Mouse (Mus musculus) MEL-GATA-1-ER (cell line): ENCODE results near the gene Afap1.

Experiments used
- DNase-seq: peaks from one replicate; pipeline ENCODE4 v3.0.0-alpha.2; 2012; ENCODE audit warnings: low read depth; ENCODE audit errors: extremely low read depth

Gene Afap1

GRCm38 (mm10) chr5:35893093-35893804 lies at the start of gene Afap1:
TSS of gene Afap1 (plus strand) at chr5:35893319.
- DNase-seq: no peak

- no peak for DNase-seq
Measured at GRCm38 (mm10) chr5:35851485-35851884, 41.6 kb upstream of the Afap1 start.

DNA sequence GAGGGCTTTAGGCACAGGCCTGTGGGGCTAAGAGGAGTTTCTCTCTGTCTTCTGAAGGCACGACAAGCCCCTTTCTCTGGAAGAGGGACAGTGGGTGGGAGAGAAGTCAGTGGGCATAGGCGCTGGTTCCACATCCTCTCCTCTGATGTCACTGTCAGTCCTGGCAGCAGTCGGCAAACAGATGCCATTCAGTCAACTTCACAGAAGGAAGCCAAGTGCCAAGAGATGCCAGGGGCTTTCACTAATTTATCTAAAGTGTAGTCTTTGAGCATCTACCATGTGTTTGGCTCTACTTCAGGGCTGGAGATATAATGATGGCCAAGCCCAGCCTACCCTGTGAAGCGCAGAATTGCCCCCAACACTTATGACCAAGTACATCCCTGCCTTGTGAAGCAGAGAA lies 39.7 kb upstream of the Afap1 start:
- DNase-seq: no peak

DNA sequence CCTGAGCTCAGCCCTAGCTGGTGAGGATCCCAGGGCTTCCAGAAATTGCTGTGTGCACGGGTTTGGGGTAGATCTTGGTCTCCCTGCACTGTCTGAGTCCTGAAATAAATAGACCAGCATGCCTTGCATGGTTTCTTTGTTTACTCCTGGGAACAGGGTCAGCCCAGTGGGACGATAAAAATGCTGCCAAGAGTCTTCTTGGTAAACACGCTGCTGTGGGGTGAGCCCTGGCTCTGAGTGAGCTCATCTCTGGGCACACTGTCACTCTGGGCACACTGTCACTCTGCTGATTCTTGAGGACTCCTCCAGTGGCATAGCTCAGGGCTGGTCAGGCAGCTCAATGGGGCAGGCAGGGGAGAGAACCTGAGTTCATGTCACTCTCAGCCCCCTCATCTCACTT lies 36.9 kb upstream of the Afap1 start:
- DNase-seq: no peak

DNA sequence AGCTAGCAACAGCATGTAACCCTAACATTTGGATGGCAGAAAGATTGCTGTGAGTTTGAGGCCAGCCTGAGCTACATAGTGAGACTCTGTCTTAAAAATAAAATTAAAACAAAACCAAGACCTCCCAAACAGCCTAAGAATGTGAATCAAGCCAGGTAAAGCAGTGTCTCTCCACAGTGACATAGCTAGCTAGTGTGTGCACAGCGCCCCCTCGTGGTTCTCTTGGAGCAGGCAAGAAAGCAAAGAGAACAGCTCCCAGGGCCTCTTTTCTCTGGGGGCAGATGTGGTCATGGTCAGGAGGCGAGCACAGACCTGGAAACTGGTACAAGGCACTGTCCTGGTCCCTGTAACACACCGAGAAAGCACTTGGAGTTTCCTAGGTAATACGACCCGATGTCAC lies 35.0 kb upstream of the Afap1 start:
- no peak for DNase-seq

DNA sequence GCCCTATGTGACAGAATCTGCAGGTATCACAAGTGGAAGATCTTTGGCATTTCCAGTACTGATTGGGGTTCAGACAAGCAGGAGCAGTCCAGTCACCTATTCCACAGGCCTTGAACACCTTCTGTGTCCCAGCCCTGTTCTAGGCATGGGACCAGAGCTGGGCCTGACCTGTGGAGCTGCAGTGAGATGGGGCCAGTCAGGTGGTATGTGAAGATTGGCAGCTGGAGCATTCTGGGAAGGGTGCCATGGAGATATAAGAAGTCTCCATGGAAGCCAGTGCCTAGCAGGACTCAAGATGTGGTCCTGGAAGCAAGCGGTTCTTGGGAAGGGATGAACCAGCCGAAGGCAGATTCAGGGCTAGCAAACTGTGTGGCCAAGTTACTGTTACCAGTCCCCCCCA lies 31.7 kb upstream of the Afap1 start:
- no peak for DNase-seq

DNA sequence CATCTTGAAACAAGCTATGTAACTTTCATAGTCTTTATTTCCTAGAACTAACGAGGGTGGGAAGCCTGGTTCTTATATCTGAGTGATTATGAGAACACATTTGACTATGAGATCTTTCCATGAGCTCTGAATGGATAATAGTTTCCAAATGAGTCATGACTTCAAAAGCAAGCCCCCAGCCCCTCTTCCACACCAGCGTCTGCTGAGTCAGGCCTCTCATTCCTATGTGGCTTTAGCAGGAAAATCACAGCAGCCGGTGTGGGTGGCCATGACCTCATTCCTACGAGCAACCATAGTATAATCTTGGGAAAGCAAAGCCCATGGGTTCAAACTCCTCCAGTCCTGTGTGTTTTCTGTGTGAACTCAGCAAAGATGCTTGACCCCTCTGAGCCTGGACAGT lies 23.1 kb upstream of the Afap1 start:
- DNase-seq: no peak

DNA sequence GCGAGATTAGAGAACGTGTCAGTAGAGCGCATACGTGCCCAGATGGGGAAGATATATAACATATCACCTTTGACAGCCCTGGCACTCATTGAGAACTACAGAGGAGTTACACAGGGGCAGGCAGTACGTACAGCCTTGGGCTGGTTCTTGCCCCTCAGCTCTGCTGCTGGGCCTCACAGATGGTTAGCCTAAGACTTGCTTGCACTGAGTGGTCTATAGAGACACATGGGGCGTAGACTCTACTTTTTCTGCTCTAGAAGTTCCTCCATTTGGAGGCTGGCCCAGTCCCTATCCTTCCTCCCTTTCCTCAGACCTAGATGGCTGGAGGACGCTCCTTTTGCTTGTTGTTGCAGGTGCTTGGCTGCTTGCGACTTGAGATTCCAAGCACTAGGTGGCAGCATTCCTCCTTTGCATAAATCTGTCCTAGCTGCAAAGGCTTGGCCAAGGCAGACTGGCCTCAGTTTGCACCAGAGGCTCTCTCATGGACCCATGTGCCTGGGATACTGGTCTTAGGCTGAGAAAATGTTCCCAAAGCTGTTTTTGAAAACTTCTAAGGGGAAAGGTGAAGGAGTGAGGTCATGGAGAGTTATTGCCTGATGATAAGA lies 22.6 kb upstream of the Afap1 start:
- DNase-seq: no peak

DNA sequence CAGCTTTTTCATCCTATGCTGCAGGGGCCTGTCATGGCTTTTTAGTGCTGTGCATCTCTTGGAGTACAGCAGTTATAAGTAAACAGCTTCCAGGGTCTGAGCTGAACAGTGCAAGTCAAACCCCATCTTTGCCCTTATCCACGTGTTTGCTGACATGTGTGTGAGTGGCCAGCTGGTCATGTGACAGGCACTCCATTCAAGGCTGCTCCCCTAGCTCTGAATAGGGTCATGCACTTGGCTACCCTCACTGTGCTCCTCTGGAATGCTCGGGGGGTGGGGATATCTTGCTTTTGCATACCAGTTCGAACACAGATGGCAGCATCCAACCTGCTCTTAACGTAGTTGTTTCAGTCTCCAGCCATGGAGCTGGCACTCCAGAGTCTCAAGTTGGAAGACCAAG lies 19.7 kb upstream of the Afap1 start:
- DNase-seq: no peak

GRCm38 (mm10) chr5:35876236-35876635 lies 16.9 kb upstream of the Afap1 start:
- no peak for DNase-seq

GRCm38 (mm10) chr5:35879199-35879598 lies 13.9 kb upstream of the Afap1 start:
- DNase-seq: no peak

DNA sequence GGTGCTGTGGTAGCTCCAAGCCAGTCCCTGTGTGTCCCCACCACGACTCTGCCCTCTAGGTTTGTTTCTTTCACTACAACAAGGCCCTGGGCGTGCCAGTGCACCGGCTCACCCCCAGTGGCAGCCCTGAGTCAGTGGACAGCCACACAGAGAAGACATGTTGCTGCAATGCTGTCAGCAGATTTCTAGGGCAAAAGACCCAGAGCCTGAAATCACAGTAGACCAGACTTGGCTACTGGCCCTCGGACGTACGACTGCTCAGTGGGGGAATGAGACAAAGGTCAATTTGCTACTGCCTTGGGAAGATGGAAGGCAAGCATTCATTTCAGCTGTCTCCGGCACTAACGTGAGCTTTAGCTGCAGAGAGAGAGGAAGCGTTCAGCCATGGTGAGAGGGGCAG lies 10.7 kb upstream of the Afap1 start:
- no peak for DNase-seq

DNA sequence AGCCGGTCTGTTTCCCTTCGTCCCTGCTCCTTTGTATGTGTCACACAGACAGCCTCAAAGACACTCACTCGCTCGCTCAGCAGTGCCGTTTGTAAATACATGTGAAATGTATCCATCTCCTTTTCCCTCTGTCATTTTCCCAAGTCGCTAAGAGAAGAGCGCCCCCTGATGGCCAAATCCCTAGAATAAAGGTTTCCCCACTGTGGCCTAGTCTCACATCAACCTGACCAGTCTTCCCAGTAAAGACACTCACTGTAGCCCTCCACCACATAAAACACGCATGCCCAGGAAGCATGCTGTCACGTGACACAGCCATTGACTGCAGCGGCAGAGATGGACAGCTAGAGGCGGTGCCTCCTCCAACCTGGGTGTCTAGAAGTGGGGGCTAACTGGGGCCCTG lies 8.9 kb upstream of the Afap1 start:
- no peak for DNase-seq

- DNase-seq: no peak
Measured at GRCm38 (mm10) chr5:35884689-35885088, 8.4 kb upstream of the Afap1 start.

DNA sequence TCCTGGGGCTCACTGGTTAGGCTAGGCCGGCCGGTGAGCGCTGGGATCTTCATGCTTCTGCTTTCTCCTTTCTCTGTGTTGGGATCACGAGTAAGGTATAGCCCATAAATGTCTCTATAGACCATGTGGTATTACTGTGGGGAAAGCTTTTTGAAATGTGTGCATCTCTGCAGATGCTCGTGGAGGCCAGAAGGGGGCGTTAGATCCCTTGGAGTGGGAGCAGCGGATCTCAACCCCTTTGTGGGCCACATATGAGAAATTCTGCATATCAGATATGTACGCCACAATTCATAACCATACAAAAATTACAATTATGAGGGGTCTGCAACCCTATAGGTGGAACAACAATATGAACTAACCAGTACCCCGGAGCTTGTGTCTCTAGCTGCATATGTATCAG lies 4.2 kb upstream of the Afap1 start:
- no peak for DNase-seq

DNA sequence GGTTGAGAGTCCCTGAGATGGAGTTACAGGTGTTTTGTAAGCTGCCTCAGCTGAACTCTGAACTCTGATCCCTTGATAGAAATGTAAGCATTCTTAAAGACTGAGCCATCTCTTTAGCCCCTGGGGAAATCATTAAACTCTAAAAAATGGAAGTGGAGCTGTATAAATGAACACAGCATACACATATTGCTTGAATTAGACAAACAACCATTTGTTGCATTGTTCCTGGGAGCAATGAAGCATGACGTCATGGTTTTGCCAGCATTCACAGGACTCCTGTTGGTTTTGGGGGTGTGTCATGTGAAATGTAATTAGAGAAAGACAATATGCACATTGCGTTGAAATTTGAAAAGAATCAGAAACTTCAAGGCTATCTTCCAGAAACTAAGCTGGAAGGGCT lies 3.5 kb upstream of the Afap1 start:
- DNase-seq: no peak

DNA sequence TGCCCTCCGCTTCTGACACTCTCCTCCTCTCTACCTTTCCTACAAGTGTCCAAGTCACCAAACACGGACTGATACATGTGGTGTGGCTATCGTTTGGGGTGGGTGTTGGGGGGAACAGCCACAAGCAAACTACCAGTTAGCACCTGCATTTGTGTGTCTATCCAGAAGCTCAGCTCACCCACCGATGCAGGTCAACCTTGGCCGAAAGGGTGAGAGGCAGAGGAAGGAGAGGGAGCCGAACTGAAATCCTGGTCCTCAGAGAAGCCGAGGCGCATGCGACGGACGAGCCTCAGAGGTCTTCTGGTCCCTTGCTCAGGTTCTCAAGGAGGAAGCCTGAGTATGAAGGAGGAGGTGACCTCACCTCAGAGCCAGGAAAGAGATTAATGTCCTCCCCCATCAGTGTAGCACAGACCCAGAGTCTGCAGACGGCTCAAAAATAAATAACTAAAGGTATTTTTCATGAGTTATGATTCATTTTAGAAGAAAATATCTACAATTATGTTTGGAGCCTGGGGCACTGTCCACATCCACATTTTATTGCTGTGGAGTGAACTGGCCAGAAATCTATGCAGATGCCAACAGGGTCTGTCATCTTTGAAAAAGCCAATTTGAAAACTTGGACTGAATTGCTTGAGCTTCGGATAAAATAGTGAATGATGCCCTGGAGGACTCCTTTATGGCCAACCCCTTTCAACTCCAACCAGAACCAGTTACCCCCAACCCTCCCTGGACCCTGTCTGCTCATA lies 2.0 kb upstream of the Afap1 start:
- no peak for DNase-seq

GRCm38 (mm10) chr5:35892363-35892762 lies 756 bp upstream of the Afap1 start:
- no peak for DNase-seq

DNA sequence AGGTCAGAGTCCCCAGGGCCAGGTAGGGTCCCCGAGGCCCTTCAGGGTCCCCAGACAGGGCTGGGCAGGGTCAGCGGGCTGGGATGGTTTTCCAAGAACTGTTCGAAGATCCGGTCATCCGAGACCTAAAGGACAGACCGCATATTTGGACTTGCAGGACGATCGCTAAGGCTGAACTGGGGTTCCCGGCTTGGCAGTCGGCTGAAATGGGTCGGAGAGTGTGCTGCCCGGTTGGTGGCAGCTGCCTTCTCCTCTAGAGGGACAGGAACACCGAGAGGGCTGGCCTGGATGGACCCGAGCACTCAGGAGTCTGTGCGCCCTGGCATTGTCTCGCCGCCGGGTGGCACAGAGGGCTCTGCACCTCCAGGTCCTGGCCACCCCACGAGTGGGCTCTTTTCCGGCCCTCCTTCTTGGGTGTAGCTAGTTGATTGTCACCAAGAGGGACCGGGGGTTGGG lies 714 bp downstream of the Afap1 start:
- no peak for DNase-seq

DNA sequence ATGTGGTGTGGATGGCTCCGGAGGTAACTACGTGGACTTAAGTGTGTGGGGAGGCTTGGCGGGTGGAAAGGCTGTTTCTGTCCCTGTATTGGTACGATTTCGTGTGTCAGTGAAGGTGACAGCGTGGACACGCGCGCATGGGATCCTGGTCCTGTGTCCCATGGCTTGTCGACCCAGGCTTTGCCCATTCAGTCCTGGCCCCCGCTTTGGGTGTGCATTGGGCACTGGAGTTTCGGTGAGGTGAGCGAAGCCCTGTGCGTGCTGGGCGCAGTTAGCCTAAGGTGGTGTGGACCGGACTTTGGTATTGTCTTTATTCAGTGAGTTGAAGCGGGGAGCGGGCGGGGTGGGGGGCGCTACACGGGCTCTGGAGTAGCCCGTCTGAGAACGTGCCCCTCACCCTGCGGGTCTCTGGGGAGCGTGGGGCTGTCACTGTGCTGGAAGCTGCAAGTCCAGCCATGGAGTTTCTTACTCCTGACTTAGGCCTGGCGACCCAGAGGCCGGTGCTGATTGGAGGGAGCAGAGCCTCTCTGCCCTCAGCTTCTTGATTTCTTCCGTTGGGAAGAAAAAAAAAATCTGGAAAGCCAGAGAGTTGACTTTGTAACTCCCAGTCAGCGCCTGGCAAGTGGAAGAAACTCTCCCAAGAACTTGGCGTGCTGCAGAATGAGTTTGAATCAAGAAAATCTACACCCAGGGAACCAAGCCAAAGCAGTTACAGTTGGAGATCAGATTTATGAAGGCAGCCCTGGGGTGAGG lies 1.4 kb downstream of the Afap1 start:
- no peak for DNase-seq

DNA sequence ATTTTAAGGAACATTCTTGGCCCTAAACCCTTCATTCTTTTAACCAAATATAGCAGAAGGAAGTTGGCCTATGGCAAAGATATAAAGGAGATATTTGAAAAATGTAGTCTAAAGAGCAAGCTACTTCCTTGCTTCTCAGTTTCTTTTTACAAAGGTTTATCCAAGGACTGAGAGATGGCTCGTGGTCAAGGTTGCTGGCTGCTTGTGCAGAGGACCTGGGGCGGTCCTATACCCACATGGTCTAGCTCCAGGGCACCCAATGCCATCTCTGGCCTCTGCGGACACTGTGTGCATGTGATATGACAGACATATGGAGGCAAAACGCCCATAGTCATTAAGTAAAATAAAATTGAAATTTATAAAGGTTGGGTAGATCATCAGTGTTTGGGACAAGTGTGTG lies 2.8 kb downstream of the Afap1 start:
- no peak for DNase-seq

DNA sequence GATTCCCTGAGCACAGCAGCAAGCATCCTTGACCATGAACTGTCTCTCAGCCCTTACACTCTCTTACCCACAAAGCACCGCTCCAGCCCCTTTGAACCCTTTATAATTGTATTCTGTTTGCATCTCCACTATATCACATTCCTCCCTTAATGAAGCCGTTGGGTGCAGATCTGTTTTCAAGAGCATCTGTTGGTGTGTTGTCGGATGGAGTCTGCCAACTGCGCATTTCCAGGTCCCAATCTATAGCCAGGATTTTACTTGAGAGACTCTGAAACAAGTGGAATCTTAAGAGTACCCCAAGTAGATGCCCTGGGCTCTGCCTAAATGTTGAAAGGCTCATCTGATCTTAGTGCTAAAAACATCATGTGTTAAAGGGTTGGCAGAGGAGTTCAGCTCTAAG lies 3.4 kb downstream of the Afap1 start:
- DNase-seq: no peak
